Mouse (Mus musculus): ENCODE measurements around the gene Tsen54. TPM values are rescaled to one million over a fixed set of nuclear protein-coding genes. Genes with fewer than 3 reads are reported as not detected.
A peak's percentile ranks its signal among the peaks of the same experiment; 100 is the strongest.

The Tsen54 gene
- total RNA-seq, 2 experiments from 2014 or later, result 12.4 to 14.2 TPM

GRCm38 (mm10) chr11:115819915-115820623, 5.5 kb downstream of the Tsen54 start:
- TF ChIP-seq CTCF (IDR thresholded peaks at IDR 0.05), result no peak
- no peak overlapping the region for H3K27ac ChIP-seq
- no peak overlapping the region for H3K4me3 ChIP-seq
- intact Hi-C loops (cut with DNase I), result loop anchor here (10.0 kb wide), 1 partner anchor 325 kb away; the partner anchor contains the start of gene Nt5c
- DNase-seq (ENCODE audit: extremely low spot score in 1 of 2, low spot score in 2 of 2), result no peak

- H3K4me3 ChIP-seq, result no peak overlapping the region
- intact Hi-C loops (cut with DNase I), result no loop called here
- no peak for DNase-seq (ENCODE audit: extremely low spot score in 1 of 2, low spot score in 2 of 2)
- no peak overlapping the region for H3K27ac ChIP-seq
- no peak for TF ChIP-seq CTCF (IDR thresholded peaks at IDR 0.05)
These were observed 6.5 kb downstream of the Tsen54 start for GRCm38 (mm10) chr11:115821001-115821400.

GRCm38 (mm10) chr11:115823774-115824740, 9.5 kb downstream of the Tsen54 start, which contains the start of gene Llgl2:
TSS of gene Llgl2 (plus strand) at chr11:115824049.
- peak within 1 kb of the TSS; percentile 69 for H3K4me3 ChIP-seq
- intact Hi-C loops (cut with DNase I), result no loop called here
- TF ChIP-seq CTCF (IDR thresholded peaks at IDR 0.05), result no peak; the same call in 1 of the 2 replicates

GRCm38 (mm10) chr11:115824813-115825212, 10.3 kb downstream of the Tsen54 start:
- intact Hi-C loops (cut with DNase I), result no loop called here
- no peak overlapping the region for H3K27ac ChIP-seq
- no peak overlapping the region for H3K4me3 ChIP-seq
- no peak for DNase-seq (ENCODE audit: extremely low spot score in 1 of 2, low spot score in 2 of 2)
- TF ChIP-seq CTCF (IDR thresholded peaks at IDR 0.05), result no peak

More at GRCm38 (mm10) chr11:115823774-115824740, 9.5 kb downstream of the Tsen54 start, which contains the start of gene Llgl2:
- no peak within 1 kb of the TSS for H3K27ac ChIP-seq
- DNase-seq (ENCODE audit: extremely low spot score in 1 of 2, low spot score in 2 of 2), result peak; percentile 68

GRCm38 (mm10) chr11:115826487-115826886, 12.0 kb downstream of the Tsen54 start:
- no peak for DNase-seq (ENCODE audit: extremely low spot score in 1 of 2, low spot score in 2 of 2)
- H3K4me3 ChIP-seq, result no peak overlapping the region
- no peak for TF ChIP-seq CTCF (IDR thresholded peaks at IDR 0.05)
- intact Hi-C loops (cut with DNase I), result no loop called here
- H3K27ac ChIP-seq, result no peak overlapping the region

GRCm38 (mm10) chr11:115827624-115828023, 13.1 kb downstream of the Tsen54 start:
- H3K27ac ChIP-seq, result no peak overlapping the region
- H3K4me3 ChIP-seq, result no peak overlapping the region
- intact Hi-C loops (cut with DNase I), result no loop called here
- no peak for DNase-seq (ENCODE audit: extremely low spot score in 1 of 2, low spot score in 2 of 2)
- TF ChIP-seq CTCF (IDR thresholded peaks at IDR 0.05), result no peak

- no peak overlapping the region for H3K4me3 ChIP-seq
- no peak overlapping the region for H3K27ac ChIP-seq
- no peak for TF ChIP-seq CTCF (IDR thresholded peaks at IDR 0.05)
- intact Hi-C loops (cut with DNase I), result no loop called here
- no peak for DNase-seq (ENCODE audit: extremely low spot score in 1 of 2, low spot score in 2 of 2)
These were observed 14.5 kb downstream of the Tsen54 start for GRCm38 (mm10) chr11:115829036-115829435.

GRCm38 (mm10) chr11:115830550-115831325, 16.2 kb downstream of the Tsen54 start:
- H3K27ac ChIP-seq, result no peak overlapping the region
- intact Hi-C loops (cut with DNase I), result no loop called here
- TF ChIP-seq CTCF (IDR thresholded peaks at IDR 0.05), result no peak
- DNase-seq (ENCODE audit: extremely low spot score in 1 of 2, low spot score in 2 of 2), result no peak
- no peak overlapping the region for H3K4me3 ChIP-seq

GRCm38 (mm10) chr11:115831518-115831917, 17.0 kb downstream of the Tsen54 start:
- intact Hi-C loops (cut with DNase I), result no loop called here

GRCm38 (mm10) chr11:115832064-115832463, 17.5 kb downstream of the Tsen54 start:
- Histone ChIP-seq H3K4me3 (no peak overlapping the region), H3K27ac (no peak overlapping the region)
- intact Hi-C loops (cut with DNase I), result no loop called here
- no peak for TF ChIP-seq CTCF (IDR thresholded peaks at IDR 0.05)
- no peak for DNase-seq (ENCODE audit: extremely low spot score in 1 of 2, low spot score in 2 of 2)

More at GRCm38 (mm10) chr11:115831518-115831917, 17.0 kb downstream of the Tsen54 start:
- DNase-seq (ENCODE audit: extremely low spot score in 1 of 2, low spot score in 2 of 2), result no peak
- TF ChIP-seq CTCF (IDR thresholded peaks at IDR 0.05), result no peak
- H3K4me3 ChIP-seq, result no peak overlapping the region
- no peak overlapping the region for H3K27ac ChIP-seq

- no peak for TF ChIP-seq CTCF (IDR thresholded peaks at IDR 0.05)
- Histone ChIP-seq H3K4me3 (no peak overlapping the region), H3K27ac (no peak overlapping the region)
- no peak for DNase-seq (ENCODE audit: extremely low spot score in 1 of 2, low spot score in 2 of 2)
- intact Hi-C loops (cut with DNase I), result no loop called here
These were observed 18.0 kb downstream of the Tsen54 start for GRCm38 (mm10) chr11:115832523-115832922.

Data from left cerebral cortex, adult 2 months (tissue).